Mouse (Mus musculus): ENCODE measurements around the gene Spats2. TPM values are rescaled to one million over a fixed set of nuclear protein-coding genes. Genes with fewer than 3 reads are reported as not detected.

Gene Spats2
- polyA plus RNA-seq, 1 experiment from 2014 or later, result 39.5 TPM

DNA sequence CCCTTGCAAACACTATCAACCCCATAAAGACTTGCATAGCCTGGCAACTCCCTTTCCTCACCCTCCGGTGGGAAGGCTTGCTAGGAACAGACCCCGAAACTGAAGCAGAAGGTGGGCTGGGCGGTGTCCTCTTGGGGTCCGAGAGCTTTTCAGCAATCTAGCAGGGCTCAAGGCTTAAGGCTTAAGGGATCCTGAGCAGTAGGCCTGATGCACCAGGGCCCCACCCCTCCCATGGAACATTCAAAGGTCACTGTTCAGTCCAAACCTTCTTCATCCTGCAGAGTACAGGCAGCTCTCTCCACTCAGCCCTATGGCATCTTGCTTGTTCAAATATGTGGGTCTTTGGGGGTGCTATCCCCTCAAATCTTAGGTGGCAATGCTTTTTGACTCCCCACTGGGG is 39.7 kb upstream of the Spats2 start:
- Histone ChIP-seq H3K4me3 (replicated peaks; ENCODE audit: low read length) (no peak overlapping the region), H3K9ac (replicated peaks; ENCODE audit: low read depth, low read length) (no peak overlapping the region), H3K9me3 (ENCODE audit: control insufficient read depth, low read length) (no peaks in the 10 kb centered on the region), H3K4me1 (replicated peaks; ENCODE audit: control insufficient read depth, insufficient read depth, low read length) (peaks cover 7% of the 10 kb centered on the region), H3K36me3 (ENCODE audit: control insufficient read depth, insufficient read depth) (no peaks in the 10 kb centered on the region), H3K4me2 (ENCODE audit: low read length) (no peak overlapping the region), H3K27me3 (replicated peaks; ENCODE audit: control insufficient read depth, insufficient read depth, low read length) (peaks cover 42% of the 10 kb centered on the region), H3K27ac (ENCODE audit: low read length) (no peak overlapping the region)
- ATAC-seq, result no peak
- WGBS, result 72% methylated on average over 4 of the region's 4 CpGs

DNA sequence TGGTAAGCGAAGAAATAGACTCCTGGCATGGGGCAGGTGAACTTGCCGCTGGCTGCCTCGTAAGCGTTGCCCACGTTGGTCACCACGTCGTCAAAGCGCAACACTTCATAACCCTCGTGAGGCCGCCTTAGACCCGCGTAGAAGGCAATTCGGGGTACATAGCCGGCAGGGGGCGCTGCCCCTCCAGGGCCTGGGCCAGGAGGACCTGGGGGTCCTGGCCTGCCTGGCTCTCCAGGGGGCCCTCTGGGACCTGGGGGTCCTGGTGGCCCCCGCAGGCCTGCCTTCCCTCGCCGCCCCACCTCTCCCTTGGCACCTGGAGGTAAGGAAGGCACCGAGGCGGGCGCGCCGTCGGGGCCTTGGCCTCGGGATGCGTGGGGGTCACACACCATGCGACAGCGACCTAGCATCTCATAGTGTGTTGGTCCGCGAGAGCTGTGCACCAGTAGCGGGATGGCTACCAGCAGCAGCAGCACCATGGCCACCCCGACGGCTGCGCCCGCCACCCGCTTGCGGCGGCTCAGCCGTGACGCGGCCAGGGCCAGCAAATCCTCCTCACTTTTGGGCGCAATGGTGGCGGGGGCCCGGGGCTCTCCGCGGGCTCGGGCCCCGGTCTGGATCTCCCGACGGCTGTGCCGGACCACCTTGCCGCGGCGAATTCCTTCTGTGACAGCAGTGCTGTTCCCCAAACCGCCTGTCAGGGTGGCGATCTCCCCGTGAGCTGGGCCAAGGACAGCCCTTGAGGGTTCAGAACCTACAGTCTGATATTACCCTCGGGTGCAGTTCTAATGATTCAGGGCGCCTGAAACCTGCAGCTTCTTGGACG is 38.3 kb upstream of the Spats2 start, which contains the start of gene C1ql4:
C1ql4 (minus strand) TSS at position 565 of the 823 bp plus-strand sequence.
- peak within 1 kb of the TSS; percentile 28 for H3K4me3 ChIP-seq (replicated peaks; ENCODE audit: low read length)
- ATAC-seq, result no peak
- peak within 1 kb of the TSS; percentile 43 for H3K4me2 ChIP-seq (ENCODE audit: low read length)
- H3K36me3 ChIP-seq (ENCODE audit: control insufficient read depth, insufficient read depth), result no peaks in the 10 kb centered on the region
- peaks cover 7% of the 10 kb centered on the region for H3K4me1 ChIP-seq (replicated peaks; ENCODE audit: control insufficient read depth, insufficient read depth, low read length)
- no peaks in the 10 kb centered on the region for H3K9me3 ChIP-seq (ENCODE audit: control insufficient read depth, low read length)
- peaks cover 42% of the 10 kb centered on the region for H3K27me3 ChIP-seq (replicated peaks; ENCODE audit: control insufficient read depth, insufficient read depth, low read length)
- 6% methylated on average over 60 of the region's 60 CpGs for WGBS
- H3K27ac ChIP-seq (ENCODE audit: low read length), result no peak within 1 kb of the TSS
- H3K9ac ChIP-seq (replicated peaks; ENCODE audit: low read depth, low read length), result no peak within 1 kb of the TSS

DNA sequence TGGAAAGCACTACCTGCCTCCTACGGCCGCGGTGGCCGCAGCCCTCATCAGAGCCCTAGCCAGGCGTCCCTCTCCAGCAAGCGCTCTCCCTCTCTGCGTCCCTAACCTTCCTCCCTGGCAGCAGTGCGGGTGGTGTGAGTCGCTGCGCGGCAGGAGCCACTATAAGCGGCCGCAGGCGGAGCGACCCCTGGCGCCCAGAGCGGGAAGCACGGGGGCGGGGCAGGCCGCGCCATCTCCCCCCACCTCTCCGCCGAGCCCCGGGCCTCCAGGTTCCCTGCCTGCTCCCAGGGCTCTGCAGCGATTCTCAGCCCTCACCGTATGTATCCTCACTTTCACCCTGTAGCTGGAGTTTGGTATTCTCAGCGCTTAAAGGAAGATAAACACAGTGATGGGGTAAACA is 37.4 kb upstream of the Spats2 start:
- H3K27me3 ChIP-seq (replicated peaks; ENCODE audit: control insufficient read depth, insufficient read depth, low read length), result peaks cover 42% of the 10 kb centered on the region
- H3K9me3 ChIP-seq (ENCODE audit: control insufficient read depth, low read length), result no peaks in the 10 kb centered on the region
- ATAC-seq, result peak; percentile 78
- 0% methylated on average over 27 of the region's 27 CpGs for WGBS
- H3K4me2 ChIP-seq (ENCODE audit: low read length), result peak overlapping the region; percentile 43
- no peak overlapping the region for H3K27ac ChIP-seq (ENCODE audit: low read length)
- H3K4me1 ChIP-seq (replicated peaks; ENCODE audit: control insufficient read depth, insufficient read depth, low read length), result peaks cover 10% of the 10 kb centered on the region
- H3K9ac ChIP-seq (replicated peaks; ENCODE audit: low read depth, low read length), result no peak overlapping the region
- H3K4me3 ChIP-seq (replicated peaks; ENCODE audit: low read length), result peak overlapping the region; percentile 28
- H3K36me3 ChIP-seq (ENCODE audit: control insufficient read depth, insufficient read depth), result no peaks in the 10 kb centered on the region

DNA sequence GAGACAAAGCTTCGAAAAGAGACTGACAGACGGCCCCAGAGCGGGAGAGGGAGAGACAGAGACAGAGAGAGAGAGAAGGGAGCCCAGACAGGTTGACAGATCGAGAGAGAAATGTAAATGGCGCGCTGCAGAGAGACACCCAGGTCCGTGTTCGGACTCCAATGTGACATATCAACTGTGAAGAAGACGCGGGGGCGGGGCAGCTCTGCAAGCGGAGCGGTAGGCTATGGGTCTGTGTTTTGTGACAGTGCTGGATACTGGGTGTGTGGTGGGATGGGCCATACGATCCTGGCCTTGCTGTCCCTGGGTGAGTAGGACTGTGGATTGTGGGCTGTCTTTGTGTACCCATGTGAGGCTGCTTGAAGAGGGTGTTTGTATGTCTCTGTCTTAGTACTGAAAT is 36.6 kb upstream of the Spats2 start:
- Histone ChIP-seq H3K9ac (replicated peaks; ENCODE audit: low read depth, low read length) (no peak overlapping the region), H3K36me3 (ENCODE audit: control insufficient read depth, insufficient read depth) (no peaks in the 10 kb centered on the region), H3K4me1 (replicated peaks; ENCODE audit: control insufficient read depth, insufficient read depth, low read length) (peaks cover 17% of the 10 kb centered on the region), H3K27ac (ENCODE audit: low read length) (no peak overlapping the region), H3K4me3 (replicated peaks; ENCODE audit: low read length) (no peak overlapping the region), H3K4me2 (ENCODE audit: low read length) (no peak overlapping the region), H3K27me3 (replicated peaks; ENCODE audit: control insufficient read depth, insufficient read depth, low read length) (peaks cover 42% of the 10 kb centered on the region), H3K9me3 (ENCODE audit: control insufficient read depth, low read length) (no peaks in the 10 kb centered on the region)
- ATAC-seq, result no peak
- WGBS, result 17% methylated on average over 14 of the region's 14 CpGs

DNA sequence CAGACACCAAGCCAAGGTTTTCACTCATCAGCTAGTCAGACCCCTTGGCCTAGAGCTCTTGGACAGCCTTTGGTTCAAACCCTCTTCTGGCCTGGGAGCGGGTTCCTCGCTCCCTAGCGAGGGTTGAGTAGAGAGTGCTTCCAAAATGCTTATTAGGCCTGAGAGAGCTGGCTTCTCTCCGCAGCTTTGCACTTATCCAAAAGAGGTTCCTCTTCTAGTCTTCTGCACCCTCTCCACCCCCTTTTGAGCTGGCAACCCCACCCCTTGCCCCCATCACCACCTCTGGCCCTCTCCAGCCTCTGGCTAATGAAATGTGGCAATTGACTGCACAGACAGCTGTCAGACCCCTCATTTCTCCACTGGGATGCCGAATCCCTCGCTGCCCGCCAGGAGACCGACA is 32.8 kb upstream of the Spats2 start, which contains the start of gene Dnajc22:
Dnajc22 (plus strand) TSS at position 301 of the 400 bp plus-strand sequence.
- Histone ChIP-seq H3K27ac (ENCODE audit: low read length) (peak within 1 kb of the TSS; percentile 22; the same call in 1 of the 2 replicates), H3K4me2 (ENCODE audit: low read length) (peak within 1 kb of the TSS; percentile 86)

DNA sequence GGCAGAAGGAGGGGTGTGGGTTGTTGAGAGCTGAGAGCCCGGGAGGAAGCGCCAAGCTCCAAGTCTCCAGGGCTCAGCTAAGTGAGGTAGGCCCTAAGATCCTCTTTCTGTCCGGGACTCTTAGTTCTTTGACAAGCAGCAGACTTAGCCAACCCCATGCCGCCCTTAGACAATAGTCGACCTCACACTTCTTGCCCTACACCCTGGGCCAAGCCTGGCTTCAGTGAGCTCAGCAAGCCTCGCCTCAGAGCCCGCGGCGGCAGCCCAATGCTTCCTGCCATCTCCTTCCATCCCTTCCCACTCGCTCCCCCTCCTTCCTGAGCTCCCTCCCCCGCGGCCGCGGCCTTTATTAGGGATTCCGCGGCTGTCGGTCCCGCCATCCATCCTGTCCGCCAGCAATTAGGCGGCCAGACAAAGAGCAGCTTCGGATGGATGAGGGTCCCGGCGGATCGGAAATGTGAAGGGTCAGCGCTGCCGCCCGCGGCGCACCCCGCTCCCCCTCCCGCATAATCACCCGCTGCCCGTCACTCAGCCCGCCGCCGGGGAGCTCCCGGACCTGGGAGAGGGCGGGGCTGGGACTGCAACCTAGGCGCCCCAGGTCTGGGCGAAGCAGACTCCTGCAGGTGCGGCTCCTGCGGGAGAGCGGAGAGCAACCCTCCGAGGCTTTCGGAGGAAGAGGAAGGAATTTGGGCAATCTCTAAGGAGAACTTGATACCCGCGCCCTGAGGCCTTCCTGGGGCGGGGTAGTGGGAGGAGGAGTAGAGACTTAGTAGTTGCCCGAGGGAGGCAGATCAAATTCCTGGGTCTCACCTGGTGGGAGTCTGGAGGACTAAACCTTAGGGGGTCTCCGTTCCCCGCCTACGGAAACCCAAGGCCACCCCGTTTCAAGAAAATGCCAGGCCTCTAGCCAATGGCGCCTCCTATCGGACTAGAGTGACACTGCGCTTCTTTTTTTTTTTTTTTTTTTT is 32.1 kb upstream of the Spats2 start:
- no peaks in the 10 kb centered on the region for H3K36me3 ChIP-seq (ENCODE audit: control insufficient read depth, insufficient read depth)
- H3K9ac ChIP-seq (replicated peaks; ENCODE audit: low read depth, low read length), result peak overlapping the region; percentile 62
- H3K4me2 ChIP-seq (ENCODE audit: low read length), result peak overlapping the region; percentile 86
- WGBS, result 1% methylated on average over 56 of the region's 56 CpGs
- H3K27me3 ChIP-seq (replicated peaks; ENCODE audit: control insufficient read depth, insufficient read depth, low read length), result peaks cover 28% of the 10 kb centered on the region
- H3K4me3 ChIP-seq (replicated peaks; ENCODE audit: low read length), result peak overlapping the region; percentile 49
- H3K9me3 ChIP-seq (ENCODE audit: control insufficient read depth, low read length), result no peaks in the 10 kb centered on the region
- peaks cover 44% of the 10 kb centered on the region for H3K4me1 ChIP-seq (replicated peaks; ENCODE audit: control insufficient read depth, insufficient read depth, low read length)
- H3K27ac ChIP-seq (ENCODE audit: low read length), result peak overlapping the region; percentile 22; the same call in 1 of the 2 replicates
- peak; percentile 51 for ATAC-seq

More for the DNA sequence above, 32.8 kb upstream of the Spats2 start, which contains the start of gene Dnajc22:
- Histone ChIP-seq H3K4me1 (replicated peaks; ENCODE audit: control insufficient read depth, insufficient read depth, low read length) (peaks cover 42% of the 10 kb centered on the region), H3K4me3 (replicated peaks; ENCODE audit: low read length) (peak within 1 kb of the TSS; percentile 49), H3K9ac (replicated peaks; ENCODE audit: low read depth, low read length) (peak within 1 kb of the TSS; percentile 62), H3K27me3 (replicated peaks; ENCODE audit: control insufficient read depth, insufficient read depth, low read length) (peaks cover 35% of the 10 kb centered on the region), H3K36me3 (ENCODE audit: control insufficient read depth, insufficient read depth) (no peaks in the 10 kb centered on the region), H3K9me3 (ENCODE audit: control insufficient read depth, low read length) (no peaks in the 10 kb centered on the region)
- 34% methylated on average over 8 of the region's 8 CpGs for WGBS
- ATAC-seq, result no peak

DNA sequence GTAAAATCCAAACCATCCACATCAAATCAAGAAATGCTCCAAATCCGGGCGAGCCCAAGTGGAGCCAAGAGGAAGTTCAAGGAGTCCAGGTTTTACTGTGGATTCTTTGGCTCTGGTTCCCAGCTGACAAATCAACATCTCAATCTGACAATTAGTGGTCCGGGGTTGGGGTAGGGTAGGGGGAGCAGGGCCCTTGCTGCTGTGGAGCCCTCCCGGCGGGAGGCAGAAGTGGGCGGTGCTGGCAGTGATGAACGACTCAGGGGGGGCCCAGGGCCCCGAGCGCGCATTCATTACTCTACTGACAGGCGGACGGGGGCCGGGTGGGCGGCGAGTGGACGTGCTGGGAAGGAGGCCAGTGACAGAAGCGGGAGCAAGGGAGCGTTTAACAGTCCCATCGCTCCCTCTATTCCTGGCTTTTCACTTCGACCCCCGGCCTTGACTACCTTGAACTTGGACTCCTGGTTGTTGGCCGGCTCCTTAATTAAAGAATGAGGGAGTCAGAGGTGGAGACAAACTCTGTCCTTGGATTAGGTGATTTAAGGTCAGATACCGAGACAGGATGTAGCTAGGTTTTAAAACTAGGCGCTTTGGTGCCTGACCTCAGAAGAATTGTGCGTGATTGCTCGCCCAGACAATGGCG is 31.0 kb upstream of the Spats2 start:
- Histone ChIP-seq H3K9ac (replicated peaks; ENCODE audit: low read depth, low read length) (no peak overlapping the region), H3K36me3 (ENCODE audit: control insufficient read depth, insufficient read depth) (no peaks in the 10 kb centered on the region), H3K27me3 (replicated peaks; ENCODE audit: control insufficient read depth, insufficient read depth, low read length) (peaks cover 24% of the 10 kb centered on the region), H3K4me2 (ENCODE audit: low read length) (peak overlapping the region; percentile 29), H3K27ac (ENCODE audit: low read length) (no peak overlapping the region), H3K9me3 (ENCODE audit: control insufficient read depth, low read length) (no peaks in the 10 kb centered on the region), H3K4me3 (replicated peaks; ENCODE audit: low read length) (no peak overlapping the region), H3K4me1 (replicated peaks; ENCODE audit: control insufficient read depth, insufficient read depth, low read length) (peaks cover 49% of the 10 kb centered on the region)
- ATAC-seq, result peak; percentile 54
- 2% methylated on average over 27 of the region's 27 CpGs for WGBS

DNA sequence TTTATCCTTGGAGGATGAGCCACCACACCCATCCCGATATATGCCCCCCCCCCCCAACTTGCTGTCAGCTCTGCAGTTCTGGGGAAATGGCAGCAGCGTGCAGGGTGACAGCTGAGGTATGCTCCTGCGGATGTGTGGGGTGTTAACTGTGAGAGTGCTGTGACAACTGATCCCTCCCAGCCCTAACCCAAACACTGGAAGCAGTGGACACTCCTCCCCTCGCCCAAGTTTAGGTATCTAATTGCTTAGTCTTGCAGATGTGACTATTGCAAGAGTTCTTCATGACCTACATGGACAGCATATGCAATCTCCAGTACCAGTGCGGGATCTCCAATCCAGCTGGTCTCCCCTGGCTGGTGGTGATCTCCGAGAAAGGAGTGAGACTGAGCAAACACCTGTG is 30.4 kb upstream of the Spats2 start:
- Histone ChIP-seq H3K4me2 (ENCODE audit: low read length) (no peak overlapping the region), H3K4me3 (replicated peaks; ENCODE audit: low read length) (no peak overlapping the region), H3K27ac (ENCODE audit: low read length) (no peak overlapping the region), H3K9ac (replicated peaks; ENCODE audit: low read depth, low read length) (no peak overlapping the region), H3K36me3 (ENCODE audit: control insufficient read depth, insufficient read depth) (no peaks in the 10 kb centered on the region), H3K27me3 (replicated peaks; ENCODE audit: control insufficient read depth, insufficient read depth, low read length) (peaks cover 23% of the 10 kb centered on the region), H3K9me3 (ENCODE audit: control insufficient read depth, low read length) (no peaks in the 10 kb centered on the region), H3K4me1 (replicated peaks; ENCODE audit: control insufficient read depth, insufficient read depth, low read length) (peaks cover 49% of the 10 kb centered on the region)
- WGBS, result 21% methylated on average over 6 of the region's 6 CpGs
- no peak for ATAC-seq

Measured in forebrain, embryonic 16.5 days (tissue).